Mouse (Mus musculus): ENCODE measurements at regions not wholly inside any gene's neighbourhood (a gene's known extent, or its start where the extent isn't known, plus 50 kb on each side); places are given as distances from the start of the nearest gene placed in this dataset.

GRCm38 (mm10) chr12:79939436-79939835, 173.4 kb downstream of the Zfp36l1 start:
- Histone ChIP-seq H3K4me2 (replicated peaks; ENCODE audit: low read depth, low read length) (no peak overlapping the region), H3K4me1 (replicated peaks; ENCODE audit: control insufficient read depth, insufficient read depth, low read length) (0 out of 2 replicates have a peak, but pooled peaks cover 2% of the 10 kb centered on the region), H3K27ac (ENCODE audit: low read depth, low read length) (no peak overlapping the region), H3K27me3 (ENCODE audit: control insufficient read depth, insufficient read depth, low read length) (no peaks in the 10 kb centered on the region), H3K9ac (ENCODE audit: low read depth, low read length) (no peak overlapping the region), H3K36me3 (ENCODE audit: control insufficient read depth, insufficient read depth, low read length) (no peaks in the 10 kb centered on the region), H3K4me3 (ENCODE audit: low read depth, low read length) (no peak overlapping the region), H3K9me3 (ENCODE audit: control insufficient read depth, low read length) (no peaks in the 10 kb centered on the region)
- no peak for ATAC-seq (ENCODE audit: low FRiP score)
- 95% methylated on average over 9 of the region's 9 CpGs for WGBS
- DNase-seq (ENCODE audit: low spot score), result no peak

GRCm38 (mm10) chr12:79937876-79938275, 174.9 kb downstream of the Zfp36l1 start:
- Histone ChIP-seq H3K4me3 (ENCODE audit: low read depth, low read length) (no peak overlapping the region), H3K36me3 (ENCODE audit: control insufficient read depth, insufficient read depth, low read length) (no peaks in the 10 kb centered on the region), H3K9me3 (ENCODE audit: control insufficient read depth, low read length) (no peaks in the 10 kb centered on the region), H3K27ac (ENCODE audit: low read depth, low read length) (no peak overlapping the region), H3K27me3 (ENCODE audit: control insufficient read depth, insufficient read depth, low read length) (no peaks in the 10 kb centered on the region), H3K4me1 (replicated peaks; ENCODE audit: control insufficient read depth, insufficient read depth, low read length) (no peaks in the 10 kb centered on the region), H3K4me2 (replicated peaks; ENCODE audit: low read depth, low read length) (no peak overlapping the region), H3K9ac (ENCODE audit: low read depth, low read length) (no peak overlapping the region)
- no peak for DNase-seq (ENCODE audit: low spot score)
- no peak for ATAC-seq (ENCODE audit: low FRiP score)
- WGBS, result 88% methylated on average over 4 of the region's 4 CpGs

GRCm38 (mm10) chr12:79936698-79937097, 176.1 kb downstream of the Zfp36l1 start:
- Histone ChIP-seq H3K27ac (ENCODE audit: low read depth, low read length) (peak overlapping the region; percentile 55; the same call in 1 of the 2 replicates), H3K4me2 (replicated peaks; ENCODE audit: low read depth, low read length) (no peak overlapping the region), H3K27me3 (ENCODE audit: control insufficient read depth, insufficient read depth, low read length) (no peaks in the 10 kb centered on the region), H3K9me3 (ENCODE audit: control insufficient read depth, low read length) (no peaks in the 10 kb centered on the region), H3K9ac (ENCODE audit: low read depth, low read length) (no peak overlapping the region), H3K4me3 (ENCODE audit: low read depth, low read length) (no peak overlapping the region), H3K4me1 (replicated peaks; ENCODE audit: control insufficient read depth, insufficient read depth, low read length) (no peaks in the 10 kb centered on the region), H3K36me3 (ENCODE audit: control insufficient read depth, insufficient read depth, low read length) (no peaks in the 10 kb centered on the region)
- ATAC-seq (ENCODE audit: low FRiP score) (no peak), DNase-seq (ENCODE audit: low spot score) (no peak)
- 51% methylated on average over 5 of the region's 5 CpGs for WGBS

GRCm38 (mm10) chr12:79934091-79934490, 178.7 kb downstream of the Zfp36l1 start:
- no peak overlapping the region for H3K27ac ChIP-seq (ENCODE audit: low read depth, low read length)
- DNase-seq (ENCODE audit: low spot score) (no peak), ATAC-seq (ENCODE audit: low FRiP score) (no peak)
- H3K4me3 ChIP-seq (ENCODE audit: low read depth, low read length), result no peak overlapping the region
- H3K4me2 ChIP-seq (replicated peaks; ENCODE audit: low read depth, low read length), result no peak overlapping the region
- no peaks in the 10 kb centered on the region for H3K27me3 ChIP-seq (ENCODE audit: control insufficient read depth, insufficient read depth, low read length)
- 45% methylated on average over 7 of the region's 7 CpGs for WGBS
- H3K4me1 ChIP-seq (replicated peaks; ENCODE audit: control insufficient read depth, insufficient read depth, low read length), result no peaks in the 10 kb centered on the region
- no peaks in the 10 kb centered on the region for H3K9me3 ChIP-seq (ENCODE audit: control insufficient read depth, low read length)
- no peaks in the 10 kb centered on the region for H3K36me3 ChIP-seq (ENCODE audit: control insufficient read depth, insufficient read depth, low read length)
- no peak overlapping the region for H3K9ac ChIP-seq (ENCODE audit: low read depth, low read length)

- DNase-seq (ENCODE audit: low spot score), result no peak
- Histone ChIP-seq H3K9me3 (ENCODE audit: control insufficient read depth, low read length) (no peaks in the 10 kb centered on the region), H3K4me2 (replicated peaks; ENCODE audit: low read depth, low read length) (no peak overlapping the region), H3K4me1 (replicated peaks; ENCODE audit: control insufficient read depth, insufficient read depth, low read length) (no peaks in the 10 kb centered on the region; the same call in 1 of the 2 replicates), H3K36me3 (ENCODE audit: control insufficient read depth, insufficient read depth, low read length) (no peaks in the 10 kb centered on the region), H3K27ac (ENCODE audit: low read depth, low read length) (no peak overlapping the region), H3K27me3 (ENCODE audit: control insufficient read depth, insufficient read depth, low read length) (no peaks in the 10 kb centered on the region), H3K9ac (ENCODE audit: low read depth, low read length) (no peak overlapping the region), H3K4me3 (ENCODE audit: low read depth, low read length) (no peak overlapping the region)
- 84% methylated on average over 7 of the region's 7 CpGs for WGBS
- no peak for ATAC-seq (ENCODE audit: low FRiP score)
Observed at GRCm38 (mm10) chr12:79932905-79933304, 179.9 kb downstream of the Zfp36l1 start.

GRCm38 (mm10) chr12:79931455-79931854, 181.4 kb downstream of the Zfp36l1 start:
- Histone ChIP-seq H3K4me1 (replicated peaks; ENCODE audit: control insufficient read depth, insufficient read depth, low read length) (peaks cover 3% of the 10 kb centered on the region; the same call in 1 of the 2 replicates), H3K9me3 (ENCODE audit: control insufficient read depth, low read length) (no peaks in the 10 kb centered on the region)

GRCm38 (mm10) chr12:79929846-79930245, 183.0 kb downstream of the Zfp36l1 start:
- DNase-seq (ENCODE audit: low spot score) (no peak), ATAC-seq (ENCODE audit: low FRiP score) (no peak)
- Histone ChIP-seq H3K9me3 (ENCODE audit: control insufficient read depth, low read length) (no peaks in the 10 kb centered on the region), H3K4me1 (replicated peaks; ENCODE audit: control insufficient read depth, insufficient read depth, low read length) (peaks cover 14% of the 10 kb centered on the region), H3K4me3 (ENCODE audit: low read depth, low read length) (no peak overlapping the region), H3K4me2 (replicated peaks; ENCODE audit: low read depth, low read length) (no peak overlapping the region), H3K36me3 (ENCODE audit: control insufficient read depth, insufficient read depth, low read length) (no peaks in the 10 kb centered on the region), H3K27me3 (ENCODE audit: control insufficient read depth, insufficient read depth, low read length) (no peaks in the 10 kb centered on the region), H3K9ac (ENCODE audit: low read depth, low read length) (no peak overlapping the region), H3K27ac (ENCODE audit: low read depth, low read length) (no peak overlapping the region)
- 73% methylated on average over 6 of the region's 6 CpGs for WGBS

More at GRCm38 (mm10) chr12:79931455-79931854, 181.4 kb downstream of the Zfp36l1 start:
- Histone ChIP-seq H3K9ac (ENCODE audit: low read depth, low read length) (no peak overlapping the region), H3K4me3 (ENCODE audit: low read depth, low read length) (no peak overlapping the region), H3K27ac (ENCODE audit: low read depth, low read length) (0 out of 2 replicates have a peak overlapping the region, but pooled peaks have one; percentile 5), H3K27me3 (ENCODE audit: control insufficient read depth, insufficient read depth, low read length) (no peaks in the 10 kb centered on the region), H3K36me3 (ENCODE audit: control insufficient read depth, insufficient read depth, low read length) (no peaks in the 10 kb centered on the region), H3K4me2 (replicated peaks; ENCODE audit: low read depth, low read length) (no peak overlapping the region)
- 56% methylated on average over 5 of the region's 5 CpGs for WGBS
- no peak for DNase-seq (ENCODE audit: low spot score)
- ATAC-seq (ENCODE audit: low FRiP score), result no peak

- no peaks in the 10 kb centered on the region for H3K9me3 ChIP-seq (ENCODE audit: control insufficient read depth, low read length)
- 0 out of 2 replicates have a peak overlapping the region, but pooled peaks have one; percentile 24 for H3K27ac ChIP-seq (ENCODE audit: low read depth, low read length)
- peaks cover 20% of the 10 kb centered on the region for H3K4me1 ChIP-seq (replicated peaks; ENCODE audit: control insufficient read depth, insufficient read depth, low read length)
- no peaks in the 10 kb centered on the region for H3K27me3 ChIP-seq (ENCODE audit: control insufficient read depth, insufficient read depth, low read length)
- ATAC-seq (ENCODE audit: low FRiP score), result no peak
- no peak overlapping the region for H3K4me2 ChIP-seq (replicated peaks; ENCODE audit: low read depth, low read length)
- no peak for DNase-seq (ENCODE audit: low spot score)
- H3K4me3 ChIP-seq (ENCODE audit: low read depth, low read length), result no peak overlapping the region
- H3K36me3 ChIP-seq (ENCODE audit: control insufficient read depth, insufficient read depth, low read length), result no peaks in the 10 kb centered on the region
- WGBS, result 50% methylated on average over 6 of the region's 6 CpGs
- no peak overlapping the region for H3K9ac ChIP-seq (ENCODE audit: low read depth, low read length)
Observed at GRCm38 (mm10) chr12:79928739-79929380, 184.0 kb downstream of the Zfp36l1 start.

GRCm38 (mm10) chr12:79928298-79928697, 184.5 kb downstream of the Zfp36l1 start:
- DNase-seq (ENCODE audit: low spot score) (no peak), ATAC-seq (ENCODE audit: low FRiP score) (0 out of 2 replicates have a peak, but pooled peaks have one; percentile 8)
- Histone ChIP-seq H3K4me2 (replicated peaks; ENCODE audit: low read depth, low read length) (no peak overlapping the region), H3K4me3 (ENCODE audit: low read depth, low read length) (no peak overlapping the region), H3K27ac (ENCODE audit: low read depth, low read length) (0 out of 2 replicates have a peak overlapping the region, but pooled peaks have one; percentile 24), H3K9me3 (ENCODE audit: control insufficient read depth, low read length) (no peaks in the 10 kb centered on the region), H3K4me1 (replicated peaks; ENCODE audit: control insufficient read depth, insufficient read depth, low read length) (peaks cover 20% of the 10 kb centered on the region), H3K36me3 (ENCODE audit: control insufficient read depth, insufficient read depth, low read length) (no peaks in the 10 kb centered on the region), H3K27me3 (ENCODE audit: control insufficient read depth, insufficient read depth, low read length) (no peaks in the 10 kb centered on the region), H3K9ac (ENCODE audit: low read depth, low read length) (no peak overlapping the region)
- 29% methylated on average over 4 of the region's 4 CpGs for WGBS

All from hindbrain, embryonic 11.5 days (tissue).